Mouse (Mus musculus): ENCODE results near the gene Pygl.

Pygl gene

GRCm38 (mm10) chr12:70221425-70221824 lies 9.9 kb downstream of the Pygl start:
- H3K4me1 ChIP-seq (replicated peaks; ENCODE audit: low read depth, low read length): peaks cover under 1% of the 10 kb centered on the region
- H3K27me3 ChIP-seq (ENCODE audit: insufficient read depth, low read length): peaks cover 22% of the 10 kb centered on the region
- no peak for TF ChIP-seq NANOG (IDR thresholded peaks at IDR 0.05; ENCODE audit: borderline replicate concordance, low read length)
- no peak for TF ChIP-seq POU5F1 (IDR thresholded peaks at IDR 0.05; ENCODE audit: borderline replicate concordance, low read length)
- TF ChIP-seq CTCF (conservative IDR thresholded peaks at IDR 0.05; ENCODE audit: low read length): no peak
- H3K4me3 ChIP-seq (replicated peaks; ENCODE audit: low read length): no peak overlapping the region
- no peaks in the 10 kb centered on the region for H3K36me3 ChIP-seq (ENCODE audit: insufficient read depth, low read length)
- H3K9me3 ChIP-seq (ENCODE audit: low read length): no peaks in the 10 kb centered on the region

DNA sequence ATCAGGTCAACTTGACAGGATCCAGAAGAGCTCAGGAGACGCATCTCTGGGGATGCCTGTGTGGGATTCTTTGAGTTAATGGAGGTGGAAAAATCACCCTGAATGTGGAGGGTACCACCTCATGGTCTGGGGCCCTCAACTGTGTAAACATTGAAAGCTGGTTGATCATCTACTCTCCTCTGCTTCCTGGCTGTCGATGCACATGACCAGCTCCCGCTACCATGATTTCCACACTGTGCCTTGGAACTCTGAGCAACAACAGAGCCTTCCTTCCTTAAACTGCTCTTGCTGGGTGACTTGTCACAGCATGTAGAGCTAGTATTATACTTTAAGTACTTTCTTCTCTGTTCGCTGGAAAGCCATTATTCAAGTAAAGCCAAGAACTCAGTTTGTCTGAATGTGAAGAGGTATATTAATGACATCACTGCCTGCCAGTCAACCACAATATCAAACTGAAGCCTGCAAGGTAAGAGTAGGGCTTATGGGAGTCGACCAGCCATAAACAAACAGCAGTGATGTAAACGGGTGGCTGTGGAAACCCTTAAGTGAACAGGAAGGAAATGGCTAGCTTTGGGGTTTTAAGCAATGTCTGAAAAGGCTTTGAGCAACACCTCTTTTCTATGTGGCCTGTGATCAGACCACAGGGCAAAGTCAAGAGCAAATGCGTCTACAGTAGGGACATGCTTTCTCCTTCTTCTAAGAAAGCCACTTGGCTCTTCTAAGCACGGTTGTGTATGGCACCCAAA lies 12.3 kb downstream of the Pygl start:
- no peak for TF ChIP-seq POU5F1 (IDR thresholded peaks at IDR 0.05; ENCODE audit: borderline replicate concordance, low read length)
- TF ChIP-seq CTCF (conservative IDR thresholded peaks at IDR 0.05; ENCODE audit: low read length): no peak
- no peak for TF ChIP-seq NANOG (IDR thresholded peaks at IDR 0.05; ENCODE audit: borderline replicate concordance, low read length)
- no peak overlapping the region for H3K4me3 ChIP-seq (replicated peaks; ENCODE audit: low read length)
- peaks cover 4% of the 10 kb centered on the region; the same call in 1 of the 2 replicates for H3K27me3 ChIP-seq (ENCODE audit: insufficient read depth, low read length)

GRCm38 (mm10) chr12:70216229-70216800 lies 15.0 kb downstream of the Pygl start:
- Histone ChIP-seq H3K9me3 (ENCODE audit: low read length) (no peaks in the 10 kb centered on the region), H3K4me3 (replicated peaks; ENCODE audit: low read length) (no peak overlapping the region), H3K27me3 (ENCODE audit: insufficient read depth, low read length) (peaks cover 9% of the 10 kb centered on the region), H3K4me1 (replicated peaks; ENCODE audit: low read depth, low read length) (no peaks in the 10 kb centered on the region; the same call in 1 of the 2 replicates), H3K36me3 (ENCODE audit: insufficient read depth, low read length) (no peaks in the 10 kb centered on the region)
- no peak for TF ChIP-seq CTCF (conservative IDR thresholded peaks at IDR 0.05; ENCODE audit: low read length)
- no peak for TF ChIP-seq POU5F1 (IDR thresholded peaks at IDR 0.05; ENCODE audit: borderline replicate concordance, low read length)
- no peak for TF ChIP-seq NANOG (IDR thresholded peaks at IDR 0.05; ENCODE audit: borderline replicate concordance, low read length)

More for the DNA sequence above, 12.3 kb downstream of the Pygl start:
- Histone ChIP-seq H3K9me3 (ENCODE audit: low read length) (no peaks in the 10 kb centered on the region), H3K36me3 (ENCODE audit: insufficient read depth, low read length) (no peaks in the 10 kb centered on the region), H3K4me1 (replicated peaks; ENCODE audit: low read depth, low read length) (no peaks in the 10 kb centered on the region; the same call in 1 of the 2 replicates)

- Histone ChIP-seq H3K4me1 (replicated peaks; ENCODE audit: low read depth, low read length) (no peaks in the 10 kb centered on the region; the same call in 1 of the 2 replicates), H3K27me3 (ENCODE audit: insufficient read depth, low read length) (peaks cover 9% of the 10 kb centered on the region), H3K4me3 (replicated peaks; ENCODE audit: low read length) (no peak overlapping the region), H3K9me3 (ENCODE audit: low read length) (no peaks in the 10 kb centered on the region), H3K36me3 (ENCODE audit: insufficient read depth, low read length) (no peaks in the 10 kb centered on the region)
- no peak for TF ChIP-seq CTCF (conservative IDR thresholded peaks at IDR 0.05; ENCODE audit: low read length)
Measured at GRCm38 (mm10) chr12:70214281-70214680, 17.0 kb downstream of the Pygl start.

- H3K27me3 ChIP-seq (ENCODE audit: insufficient read depth, low read length): peaks cover 11% of the 10 kb centered on the region
- no peaks in the 10 kb centered on the region; the same call in 1 of the 2 replicates for H3K4me1 ChIP-seq (replicated peaks; ENCODE audit: low read depth, low read length)
- H3K36me3 ChIP-seq (ENCODE audit: insufficient read depth, low read length): no peaks in the 10 kb centered on the region
- no peaks in the 10 kb centered on the region for H3K9me3 ChIP-seq (ENCODE audit: low read length)
- no peak overlapping the region for H3K4me3 ChIP-seq (replicated peaks; ENCODE audit: low read length)
- TF ChIP-seq POU5F1 (IDR thresholded peaks at IDR 0.05; ENCODE audit: borderline replicate concordance, low read length) (no peak), CTCF (conservative IDR thresholded peaks at IDR 0.05; ENCODE audit: low read length) (no peak)
Measured at GRCm38 (mm10) chr12:70213601-70214000, 17.7 kb downstream of the Pygl start.

- TF ChIP-seq NANOG (IDR thresholded peaks at IDR 0.05; ENCODE audit: borderline replicate concordance, low read length): no peak
- TF ChIP-seq CTCF (conservative IDR thresholded peaks at IDR 0.05; ENCODE audit: low read length): no peak
- no peak for TF ChIP-seq POU5F1 (IDR thresholded peaks at IDR 0.05; ENCODE audit: borderline replicate concordance, low read length)
- Histone ChIP-seq H3K27me3 (ENCODE audit: insufficient read depth, low read length) (peaks cover 19% of the 10 kb centered on the region), H3K4me3 (replicated peaks; ENCODE audit: low read length) (no peak overlapping the region), H3K36me3 (ENCODE audit: insufficient read depth, low read length) (no peaks in the 10 kb centered on the region), H3K4me1 (replicated peaks; ENCODE audit: low read depth, low read length) (no peaks in the 10 kb centered on the region; the same call in 1 of the 2 replicates), H3K9me3 (ENCODE audit: low read length) (no peaks in the 10 kb centered on the region)
Measured at GRCm38 (mm10) chr12:70212501-70212900, 18.8 kb downstream of the Pygl start.

DNA sequence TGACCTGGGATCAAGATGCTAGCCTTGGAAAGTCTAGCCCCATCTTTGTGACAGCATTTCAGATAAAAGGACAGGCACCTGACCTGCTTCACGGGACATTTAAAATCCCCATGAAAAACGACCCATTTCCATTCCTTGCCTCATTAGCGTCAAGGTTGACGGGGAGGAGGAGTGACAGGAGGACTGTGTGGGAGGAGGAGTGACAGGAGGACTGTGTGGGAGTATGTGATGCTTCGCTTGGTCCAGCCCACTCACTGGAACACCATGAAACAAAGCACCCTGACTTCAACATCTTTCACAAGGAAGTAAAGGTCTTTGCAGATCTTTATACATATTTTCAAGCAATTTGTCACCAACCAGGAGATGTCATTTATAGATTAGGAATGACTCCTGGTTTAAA lies 23.1 kb downstream of the Pygl start:
- no peaks in the 10 kb centered on the region for H3K36me3 ChIP-seq (ENCODE audit: insufficient read depth, low read length)
- H3K4me3 ChIP-seq (replicated peaks; ENCODE audit: low read length): no peak overlapping the region
- peaks cover 28% of the 10 kb centered on the region for H3K27me3 ChIP-seq (ENCODE audit: insufficient read depth, low read length)
- H3K4me1 ChIP-seq (replicated peaks; ENCODE audit: low read depth, low read length): no peaks in the 10 kb centered on the region; the same call in 1 of the 2 replicates
- H3K9me3 ChIP-seq (ENCODE audit: low read length): no peaks in the 10 kb centered on the region
- TF ChIP-seq POU5F1 (IDR thresholded peaks at IDR 0.05; ENCODE audit: borderline replicate concordance, low read length): no peak
- no peak for TF ChIP-seq CTCF (conservative IDR thresholded peaks at IDR 0.05; ENCODE audit: low read length)
- no peak for TF ChIP-seq NANOG (IDR thresholded peaks at IDR 0.05; ENCODE audit: borderline replicate concordance, low read length)

DNA sequence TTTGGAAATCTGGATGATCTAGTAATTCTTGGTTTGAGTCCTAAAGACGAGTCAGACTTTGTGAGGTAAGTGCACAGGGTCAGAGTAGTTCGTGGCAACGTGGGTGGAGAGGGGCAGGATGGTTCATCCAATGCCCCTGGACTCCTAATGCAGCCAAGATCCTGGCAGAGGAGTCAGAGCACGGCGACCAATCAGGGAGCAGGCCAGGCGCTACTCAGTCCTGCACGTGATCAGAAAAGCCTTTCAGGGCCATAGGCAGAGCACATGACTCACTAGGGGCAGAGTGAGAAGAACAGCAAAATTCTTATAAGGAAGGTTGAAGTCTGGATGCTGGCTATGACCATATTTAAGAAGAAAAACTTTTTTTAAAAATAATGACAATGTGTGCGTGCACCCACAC lies 26.9 kb downstream of the Pygl start:
- Histone ChIP-seq H3K4me1 (replicated peaks; ENCODE audit: low read depth, low read length) (peaks cover 16% of the 10 kb centered on the region), H3K27me3 (ENCODE audit: insufficient read depth, low read length) (peaks cover 27% of the 10 kb centered on the region), H3K36me3 (ENCODE audit: insufficient read depth, low read length) (no peaks in the 10 kb centered on the region), H3K4me3 (replicated peaks; ENCODE audit: low read length) (no peak overlapping the region), H3K9me3 (ENCODE audit: low read length) (no peaks in the 10 kb centered on the region)
- no peak for TF ChIP-seq NANOG (IDR thresholded peaks at IDR 0.05; ENCODE audit: borderline replicate concordance, low read length)
- no peak for TF ChIP-seq POU5F1 (IDR thresholded peaks at IDR 0.05; ENCODE audit: borderline replicate concordance, low read length)

All from E14TG2a.4 (cell line).